Mouse (Mus musculus): Measurements from ENCODE around the gene Fnbp4. TPM values are rescaled to one million over a fixed set of nuclear protein-coding genes. Genes with fewer than 3 reads are reported as not detected.
"Not testable (repeated sequence)": the region's sequence is repeated elsewhere in the genome, so short reads cannot be mapped to it uniquely, and the experiment has no call there.

The Fnbp4 gene
- polyA plus RNA-seq, 1 experiment from 2014 or later = 147 TPM

DNA sequence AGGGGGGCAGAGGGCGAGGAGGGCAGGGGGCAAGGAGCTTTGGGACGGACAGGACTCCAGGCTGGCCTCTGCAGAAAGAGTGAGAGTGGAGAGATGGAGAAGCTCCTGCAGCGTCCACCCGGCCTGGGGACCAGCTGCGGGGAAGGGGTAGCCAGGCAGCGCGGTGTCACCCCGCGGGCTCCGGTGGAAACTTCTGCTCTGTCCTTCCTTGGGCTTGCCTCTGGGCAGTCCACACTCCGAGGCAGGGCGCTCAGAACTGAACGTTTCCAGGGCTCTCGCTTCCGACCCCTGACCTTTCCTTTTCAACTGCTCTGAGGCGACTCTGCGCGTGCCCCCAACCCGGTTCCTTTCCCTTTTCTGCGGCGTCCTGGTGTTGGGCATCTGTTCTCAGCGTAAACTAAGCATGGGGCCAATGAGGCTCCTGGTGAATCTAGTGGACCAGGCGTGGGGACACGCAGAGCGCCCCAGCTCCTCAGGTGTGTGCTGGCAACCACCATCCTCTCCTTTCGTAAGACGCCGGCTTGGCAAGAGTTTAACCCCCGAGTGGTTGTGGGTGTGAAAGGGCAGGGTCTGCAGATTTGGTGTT lies 37.8 kb downstream of the Fnbp4 start:
- Histone ChIP-seq H3K4me2 (peak overlapping the region; percentile 94), H3K36me3 (peaks cover 26% of the 10 kb centered on the region), H3K4me1 (replicated peaks) (peaks cover 12% of the 10 kb centered on the region), H3K4me3 (replicated peaks) (peak overlapping the region; percentile 47), H3K27ac (no peak overlapping the region), H3K27me3 (peaks cover 17% of the 10 kb centered on the region), H3K9ac (replicated peaks) (peak overlapping the region; percentile 58), H3K9me3 (no peaks in the 10 kb centered on the region)
- ATAC-seq (ENCODE audit: insufficient number of reproducible peaks, insufficient read depth, low FRiP score, low TSS enrichment, low read depth) = peak; percentile 69
- WGBS = 2% methylated on average over 28 of the region's 29 CpGs

DNA sequence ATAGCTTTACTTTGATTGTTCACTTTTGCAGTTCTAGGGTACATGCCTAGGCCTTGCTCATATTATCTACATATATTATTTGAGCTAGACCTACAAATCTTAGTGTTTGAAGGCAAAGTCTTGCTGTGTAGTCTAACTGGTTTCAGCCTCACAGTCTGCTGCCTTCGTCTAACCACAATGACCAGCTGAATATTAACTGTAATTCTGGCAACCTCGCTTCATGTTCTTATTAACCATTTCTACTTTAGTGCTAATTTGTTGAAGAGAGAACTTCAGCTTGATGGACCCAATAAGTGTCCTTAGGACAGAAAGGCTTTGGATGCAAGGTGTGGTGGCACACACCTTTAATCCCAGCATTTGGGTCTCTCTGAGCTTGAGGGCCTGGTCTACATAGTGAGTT lies 43.0 kb downstream of the Fnbp4 start:
- no peak for ATAC-seq (ENCODE audit: insufficient number of reproducible peaks, insufficient read depth, low FRiP score, low TSS enrichment, low read depth)
- Histone ChIP-seq H3K36me3 (no peaks in the 10 kb centered on the region), H3K27me3 (peaks cover 13% of the 10 kb centered on the region), H3K9ac (replicated peaks) (no peak overlapping the region), H3K27ac (no peak overlapping the region), H3K4me2 (no peak overlapping the region), H3K4me3 (replicated peaks) (no peak overlapping the region), H3K4me1 (replicated peaks) (peaks cover 6% of the 10 kb centered on the region), H3K9me3 (no peaks in the 10 kb centered on the region)
- 89% methylated on average over 2 of the region's 2 CpGs for WGBS

DNA sequence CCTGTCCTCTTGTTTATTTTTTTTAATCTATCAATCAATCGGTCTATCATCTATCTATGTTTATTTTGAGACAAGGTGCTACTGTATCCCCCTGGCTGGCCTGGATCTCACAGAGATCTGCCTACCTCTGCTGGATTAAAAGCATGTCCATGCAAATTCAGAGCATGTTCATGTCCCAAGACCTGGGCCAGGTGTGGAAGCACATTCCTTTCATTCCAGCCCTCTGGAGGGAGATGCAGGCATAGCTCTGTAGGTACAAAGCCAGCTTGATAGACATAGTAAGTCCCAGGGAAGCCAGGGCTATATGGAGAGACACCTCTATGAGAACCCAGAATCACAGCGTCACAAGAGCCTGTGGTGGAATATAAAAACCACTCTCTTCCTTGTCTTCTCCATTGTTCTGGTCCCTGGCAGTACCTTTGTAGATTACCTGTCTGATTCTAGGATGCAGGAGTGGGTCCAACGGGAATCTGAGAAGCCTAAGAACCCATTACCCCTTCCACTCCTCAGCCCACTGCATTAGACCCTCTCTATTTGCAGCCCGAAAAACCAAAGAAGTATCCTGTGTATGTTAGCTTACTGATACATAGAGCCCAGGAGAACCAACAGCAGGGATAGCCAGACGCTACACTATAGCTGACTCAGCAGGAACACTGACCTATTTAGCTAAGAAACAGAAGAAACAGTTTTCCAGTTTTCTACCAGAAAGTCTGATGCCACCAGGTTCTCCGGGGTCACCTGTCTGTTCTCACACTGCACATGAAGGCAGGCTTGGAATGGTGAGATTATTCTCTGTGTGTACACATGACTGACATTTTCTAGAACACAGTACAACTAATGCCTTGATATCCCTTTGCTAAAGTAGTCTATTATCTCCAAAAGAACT lies 63.3 kb downstream of the Fnbp4 start:
- Histone ChIP-seq H3K4me3 (replicated peaks) (no peak overlapping the region), H3K4me2 (no peak overlapping the region), H3K9ac (replicated peaks) (no peak overlapping the region), H3K27ac (no peak overlapping the region), H3K27me3 (no peaks in the 10 kb centered on the region), H3K36me3 (no peaks in the 10 kb centered on the region), H3K9me3 (no peaks in the 10 kb centered on the region), H3K4me1 (replicated peaks) (0 out of 2 replicates have a peak, but pooled peaks cover 6% of the 10 kb centered on the region)
- ATAC-seq (ENCODE audit: insufficient number of reproducible peaks, insufficient read depth, low FRiP score, low TSS enrichment, low read depth) = no peak
- 85% methylated on average over 6 of the region's 6 CpGs for WGBS

DNA sequence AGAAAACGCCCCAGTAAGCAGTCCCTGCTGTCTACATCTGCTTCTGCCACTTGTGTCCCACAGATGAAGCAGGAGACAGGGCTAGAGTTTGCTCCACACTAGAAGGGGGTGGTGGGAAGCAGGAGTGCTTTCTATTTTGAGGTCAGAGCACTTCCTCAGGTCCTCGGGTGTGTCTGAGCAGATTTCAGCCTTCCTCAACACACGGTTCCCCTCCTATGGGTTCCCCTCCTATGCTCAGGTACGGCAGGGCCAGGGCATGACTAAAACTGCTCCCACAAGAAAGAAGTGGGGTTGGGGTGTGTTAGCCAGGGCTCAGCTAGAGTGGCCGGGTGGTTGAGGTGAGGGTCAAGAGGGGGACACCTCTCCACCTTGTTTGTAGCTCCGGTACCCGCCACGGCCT lies 65.6 kb downstream of the Fnbp4 start:
- Histone ChIP-seq H3K27ac (no peak overlapping the region), H3K9ac (replicated peaks) (no peak overlapping the region), H3K4me1 (replicated peaks) (0 out of 2 replicates have a peak, but pooled peaks cover 6% of the 10 kb centered on the region), H3K4me3 (replicated peaks) (no peak overlapping the region), H3K27me3 (no peaks in the 10 kb centered on the region), H3K36me3 (no peaks in the 10 kb centered on the region), H3K9me3 (no peaks in the 10 kb centered on the region), H3K4me2 (no peak overlapping the region)
- WGBS = 87% methylated on average over 8 of the region's 8 CpGs
- no peak for ATAC-seq (ENCODE audit: insufficient number of reproducible peaks, insufficient read depth, low FRiP score, low TSS enrichment, low read depth)

DNA sequence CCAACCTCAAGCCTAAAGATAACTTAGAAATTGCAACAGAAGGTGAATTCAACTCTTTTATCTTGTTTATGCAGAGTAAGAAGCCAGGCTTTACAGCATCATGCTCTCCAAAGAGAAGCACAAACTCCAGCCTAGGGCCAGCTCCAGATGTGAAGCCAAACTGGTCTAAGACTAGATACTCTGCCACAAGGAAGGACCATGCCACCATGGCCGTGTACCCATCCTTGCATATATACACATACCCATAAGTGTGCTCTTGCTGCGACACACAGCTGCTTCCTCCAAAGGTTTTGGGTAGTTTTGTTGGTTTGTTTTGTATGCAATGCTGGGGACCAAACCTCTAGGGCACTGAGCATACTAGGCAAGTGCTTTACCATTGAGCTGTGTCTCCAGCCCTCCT lies 70.1 kb downstream of the Fnbp4 start:
- no peak for ATAC-seq (ENCODE audit: insufficient number of reproducible peaks, insufficient read depth, low FRiP score, low TSS enrichment, low read depth)
- Histone ChIP-seq H3K4me1 (replicated peaks) (0 out of 2 replicates have a peak, but pooled peaks cover 6% of the 10 kb centered on the region), H3K4me2 (no peak overlapping the region), H3K27me3 (no peaks in the 10 kb centered on the region), H3K9me3 (no peaks in the 10 kb centered on the region), H3K36me3 (no peaks in the 10 kb centered on the region), H3K4me3 (replicated peaks) (no peak overlapping the region), H3K27ac (no peak overlapping the region), H3K9ac (replicated peaks) (no peak overlapping the region)
- 79% methylated on average over 2 of the region's 2 CpGs for WGBS

DNA sequence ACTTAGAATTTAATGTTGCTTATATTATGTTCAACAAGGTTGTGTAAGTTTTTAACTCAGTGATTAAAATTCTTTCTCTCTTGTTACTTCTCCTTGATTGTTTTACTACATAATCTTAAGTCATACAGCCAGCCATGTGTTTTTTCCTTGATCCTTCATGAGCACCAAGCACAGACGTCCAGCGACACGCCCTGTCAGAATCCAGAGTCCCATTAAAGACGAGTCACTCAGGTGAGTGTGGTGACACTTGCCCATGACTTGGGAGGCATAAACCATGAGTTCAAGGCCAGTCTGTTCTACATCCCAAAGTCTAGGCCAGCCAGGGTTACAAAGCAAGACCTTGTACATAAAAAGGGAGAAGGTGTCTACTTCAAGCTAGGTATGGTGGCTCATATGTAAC lies 71.0 kb downstream of the Fnbp4 start:
- no peak overlapping the region for H3K9ac ChIP-seq (replicated peaks)
- no peak overlapping the region for H3K4me2 ChIP-seq
- no peaks in the 10 kb centered on the region for H3K9me3 ChIP-seq
- WGBS = 78% methylated on average over 4 of the region's 4 CpGs
- H3K27ac ChIP-seq = no peak overlapping the region
- H3K27me3 ChIP-seq = no peaks in the 10 kb centered on the region
- no peak overlapping the region for H3K4me3 ChIP-seq (replicated peaks)
- ATAC-seq (ENCODE audit: insufficient number of reproducible peaks, insufficient read depth, low FRiP score, low TSS enrichment, low read depth) = no peak
- 0 out of 2 replicates have a peak, but pooled peaks cover 6% of the 10 kb centered on the region for H3K4me1 ChIP-seq (replicated peaks)
- H3K36me3 ChIP-seq = no peaks in the 10 kb centered on the region

DNA sequence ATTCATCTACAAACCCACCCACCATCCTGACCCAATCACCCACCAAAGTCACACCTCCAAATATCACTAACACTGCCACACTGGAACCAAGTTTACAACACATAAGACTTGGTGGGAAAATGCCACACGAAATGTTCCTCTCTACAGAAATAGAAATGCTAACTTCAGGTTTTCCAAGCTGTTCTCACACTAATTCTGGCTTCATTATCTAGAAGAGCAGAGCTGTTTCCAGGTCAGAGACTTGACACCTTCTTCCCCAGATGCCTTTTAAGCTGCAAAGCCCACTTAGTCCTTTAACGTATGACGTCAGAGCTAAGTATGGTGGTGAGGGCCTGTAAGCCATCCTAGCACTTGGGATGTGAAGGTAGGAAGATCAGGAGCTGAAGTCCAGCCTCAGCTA lies 73.5 kb downstream of the Fnbp4 start:
- Histone ChIP-seq H3K4me2 (no peak overlapping the region), H3K36me3 (no peaks in the 10 kb centered on the region), H3K4me1 (replicated peaks) (no peaks in the 10 kb centered on the region), H3K4me3 (replicated peaks) (no peak overlapping the region), H3K9me3 (no peaks in the 10 kb centered on the region), H3K27me3 (no peaks in the 10 kb centered on the region), H3K27ac (no peak overlapping the region), H3K9ac (replicated peaks) (no peak overlapping the region)
- 79% methylated on average over 3 of the region's 3 CpGs for WGBS
- no peak for ATAC-seq (ENCODE audit: insufficient number of reproducible peaks, insufficient read depth, low FRiP score, low TSS enrichment, low read depth)

DNA sequence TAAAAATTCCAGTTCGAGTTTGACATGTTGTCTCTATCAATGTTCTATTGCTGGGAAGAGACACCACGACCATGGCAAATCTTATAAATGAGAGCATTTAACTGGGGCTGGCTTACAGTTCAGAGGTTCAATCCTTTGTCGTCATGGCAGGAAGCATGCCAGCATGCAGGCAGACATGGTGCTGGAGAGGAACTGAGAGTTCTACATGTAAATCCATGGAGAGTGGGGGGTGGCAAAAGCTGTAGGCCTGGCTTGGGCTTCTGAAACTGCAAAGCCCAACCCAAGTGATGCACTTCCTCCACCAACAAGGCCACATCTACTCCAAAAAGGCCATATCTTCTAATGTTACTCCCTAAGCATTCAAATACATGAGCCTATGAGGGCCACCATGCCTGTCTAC lies 75.7 kb downstream of the Fnbp4 start:
- 85% methylated on average over 3 of the region's 3 CpGs for WGBS
- Histone ChIP-seq H3K27ac (no peak overlapping the region), H3K4me1 (replicated peaks) (no peaks in the 10 kb centered on the region), H3K4me2 (no peak overlapping the region), H3K36me3 (no peaks in the 10 kb centered on the region), H3K27me3 (no peaks in the 10 kb centered on the region), H3K9ac (replicated peaks) (no peak overlapping the region), H3K9me3 (no peaks in the 10 kb centered on the region), H3K4me3 (replicated peaks) (no peak overlapping the region)
- no peak for ATAC-seq (ENCODE audit: insufficient number of reproducible peaks, insufficient read depth, low FRiP score, low TSS enrichment, low read depth)

DNA sequence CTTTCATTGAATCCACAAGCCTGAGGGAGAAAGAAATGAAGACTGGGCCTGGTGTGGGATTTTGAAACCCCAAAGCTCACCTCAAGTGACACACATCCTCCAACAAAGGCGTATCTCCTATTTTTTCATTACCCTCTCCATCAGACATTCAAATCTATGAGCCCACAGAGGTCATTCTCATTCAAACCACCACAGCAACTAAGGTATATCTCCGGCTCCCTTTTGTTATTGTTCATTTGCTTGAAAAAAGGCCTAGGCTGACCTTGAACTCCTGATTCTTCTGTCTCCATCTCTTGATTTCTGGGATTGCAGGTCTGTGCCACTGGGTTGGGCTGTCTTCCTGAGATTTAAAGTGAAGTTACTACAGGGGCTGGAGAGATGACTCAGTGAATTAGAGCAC lies 77.8 kb downstream of the Fnbp4 start:
- H3K9ac ChIP-seq (replicated peaks) = no peak overlapping the region
- H3K27ac ChIP-seq = no peak overlapping the region
- H3K27me3 ChIP-seq = no peaks in the 10 kb centered on the region
- H3K36me3 ChIP-seq = no peaks in the 10 kb centered on the region
- no peak overlapping the region for H3K4me2 ChIP-seq
- ATAC-seq (ENCODE audit: insufficient number of reproducible peaks, insufficient read depth, low FRiP score, low TSS enrichment, low read depth) = no peak
- H3K4me3 ChIP-seq (replicated peaks) = no peak overlapping the region
- no peaks in the 10 kb centered on the region for H3K4me1 ChIP-seq (replicated peaks)
- 97% methylated on average over 2 of the region's 2 CpGs for WGBS
- H3K9me3 ChIP-seq = no peaks in the 10 kb centered on the region

DNA sequence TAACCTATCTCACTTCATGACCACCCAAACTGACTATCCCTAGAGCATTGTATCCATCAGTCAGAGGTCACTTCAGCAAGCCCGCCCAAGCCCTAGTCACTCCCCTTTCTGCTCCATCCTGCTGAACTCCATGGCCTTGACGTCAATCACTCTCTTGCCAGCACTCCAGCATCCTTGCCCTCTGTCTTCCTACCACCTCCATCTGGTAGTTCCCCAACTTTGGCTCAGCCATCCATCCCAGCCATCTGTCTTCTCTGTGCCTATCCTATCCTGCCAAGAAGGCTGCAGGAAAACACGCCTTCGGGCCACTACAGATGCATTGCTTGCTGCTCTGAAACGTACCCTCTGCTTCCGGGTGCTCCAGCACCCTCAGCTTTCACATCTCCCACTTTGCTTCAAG lies 78.6 kb downstream of the Fnbp4 start:
- H3K9ac ChIP-seq (replicated peaks) = no peak overlapping the region

DNA sequence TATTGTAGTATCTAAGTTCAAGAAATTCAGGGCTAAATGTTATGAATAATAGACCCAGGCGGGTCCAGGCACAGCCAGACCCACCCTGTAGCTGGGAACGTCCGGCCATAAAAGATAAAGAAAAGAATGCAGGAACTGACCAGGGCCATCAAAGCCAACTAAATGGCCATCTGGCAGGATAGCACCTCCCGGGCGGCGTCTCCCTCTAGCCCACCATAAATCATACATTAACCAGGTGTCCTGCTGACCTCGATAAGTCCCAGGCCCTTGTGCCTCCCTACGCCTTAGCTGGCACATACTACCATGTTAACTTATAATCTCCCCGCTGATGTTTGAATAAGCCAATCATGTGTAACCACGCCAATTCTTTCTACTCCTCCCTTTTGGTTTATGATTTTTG lies 79.4 kb downstream of the Fnbp4 start:
- H3K27me3 ChIP-seq; H3K36me3 ChIP-seq; H3K4me3 ChIP-seq (replicated peaks); H3K9ac ChIP-seq (replicated peaks); H3K4me1 ChIP-seq (replicated peaks); H3K4me2 ChIP-seq; H3K9me3 ChIP-seq; ATAC-seq (ENCODE audit: insufficient number of reproducible peaks, insufficient read depth, low FRiP score, low TSS enrichment, low read depth); H3K27ac ChIP-seq: not testable (repeated sequence)
- WGBS = 29% methylated on average over 10 of the region's 10 CpGs

More for the DNA sequence above, 78.6 kb downstream of the Fnbp4 start:
- Histone ChIP-seq H3K4me3 (replicated peaks) (no peak overlapping the region), H3K4me2 (no peak overlapping the region), H3K27me3 (no peaks in the 10 kb centered on the region), H3K36me3 (no peaks in the 10 kb centered on the region), H3K4me1 (replicated peaks) (no peaks in the 10 kb centered on the region), H3K27ac (no peak overlapping the region), H3K9me3 (no peaks in the 10 kb centered on the region)
- WGBS = 78% methylated on average over 6 of the region's 6 CpGs
- ATAC-seq (ENCODE audit: insufficient number of reproducible peaks, insufficient read depth, low FRiP score, low TSS enrichment, low read depth) = no peak

All from limb, embryonic 12.5 days (tissue).